Mouse (Mus musculus): Measurements from ENCODE around the gene Tpi1.

Gene Tpi1

GRCm38 (mm10) chr6:124813933-124814332 is at the start of gene Tpi1:
Tpi1 (minus strand) TSS chr6:124814296.
- WGBS, result under 1% methylated on average over 22 of the region's 22 CpGs

- 1% methylated on average over 16 of the region's 16 CpGs for WGBS
These were observed 49.1 kb upstream of the Tpi1 start for GRCm38 (mm10) chr6:124863125-124863657.

- 7% methylated on average over 8 of the region's 8 CpGs for WGBS
These were observed 48.5 kb upstream of the Tpi1 start for GRCm38 (mm10) chr6:124862406-124863124.

GRCm38 (mm10) chr6:124861802-124862201 is 47.7 kb upstream of the Tpi1 start:
- WGBS, result 34% methylated on average over 3 of the region's 3 CpGs

GRCm38 (mm10) chr6:124861266-124861665 is 47.2 kb upstream of the Tpi1 start:
- 48% methylated on average over 19 of the region's 19 CpGs for WGBS

- 38% methylated on average over 9 of the region's 9 CpGs for WGBS
These were observed 46.4 kb upstream of the Tpi1 start for GRCm38 (mm10) chr6:124860511-124860910.

GRCm38 (mm10) chr6:124859725-124860124 is 45.6 kb upstream of the Tpi1 start:
- WGBS, result 5% methylated on average over 12 of the region's 12 CpGs

- 67% methylated on average over 28 of the region's 28 CpGs for WGBS
These were observed 44.6 kb upstream of the Tpi1 start for GRCm38 (mm10) chr6:124858561-124859318.

GRCm38 (mm10) chr6:124857840-124858530 is 43.9 kb upstream of the Tpi1 start:
- WGBS, result 19% methylated on average over 26 of the region's 26 CpGs

- under 1% methylated on average over 82 of the region's 86 CpGs for WGBS
These were observed 43.1 kb upstream of the Tpi1 start, which contains the start of gene P3h3 for GRCm38 (mm10) chr6:124856916-124857839. P3h3 (minus strand) TSS chr6:124857752.

GRCm38 (mm10) chr6:124856321-124856720 is 42.2 kb upstream of the Tpi1 start:
- WGBS, result 19% methylated on average over 14 of the region's 14 CpGs

- WGBS, result 83% methylated on average over 12 of the region's 12 CpGs
These were observed 40.6 kb upstream of the Tpi1 start for GRCm38 (mm10) chr6:124854647-124855046.

GRCm38 (mm10) chr6:124850535-124850934 is 36.4 kb upstream of the Tpi1 start:
- WGBS, result 87% methylated on average over 8 of the region's 8 CpGs

- WGBS, result 11% methylated on average over 9 of the region's 9 CpGs
These were observed 33.2 kb upstream of the Tpi1 start for GRCm38 (mm10) chr6:124847305-124847704.

- WGBS, result 51% methylated on average over 15 of the region's 15 CpGs
These were observed 26.4 kb upstream of the Tpi1 start, which contains the start of gene Gnb3 for GRCm38 (mm10) chr6:124840241-124841167. Gnb3 (minus strand) TSS chr6:124840275.

- 34% methylated on average over 8 of the region's 8 CpGs for WGBS
These were observed 25.7 kb upstream of the Tpi1 start for GRCm38 (mm10) chr6:124839805-124840204.

GRCm38 (mm10) chr6:124836411-124836810 is 22.3 kb upstream of the Tpi1 start:
- WGBS, result 64% methylated on average over 7 of the region's 7 CpGs

GRCm38 (mm10) chr6:124835531-124835930 is 21.4 kb upstream of the Tpi1 start:
- 81% methylated on average over 10 of the region's 10 CpGs for WGBS

- 88% methylated on average over 6 of the region's 6 CpGs for WGBS
These were observed 20.5 kb upstream of the Tpi1 start for GRCm38 (mm10) chr6:124834512-124835081.
